Mouse (Mus musculus) forebrain, embryonic 13.5 days (tissue): ENCODE results near the gene Rpn1. TPM values are rescaled to one million over a fixed set of nuclear protein-coding genes. Genes with fewer than 3 reads are reported as not detected.
A peak's percentile ranks its signal among the peaks of the same experiment; 100 is the strongest.

Experiments
- ATAC-seq: fragments of 200-750 bp; cut with Nextera tagmentation; 2 replicates; pipeline ENCODE4 v1.8.0; 2017
- H3K27ac ChIP-seq: fragments of 300-500 bp; sonication (generic); 2 replicates; pipeline ENCODE4 v1.5.1; 2015; ENCODE audit warnings: inconsistent platforms, mild to moderate bottlenecking, moderate library complexity
- H3K27me3 ChIP-seq: fragments of 300-500 bp; sonication (generic); 2 replicates; pipeline ENCODE4 v1.6.1; 2015; ENCODE audit warnings: mild to moderate bottlenecking, inconsistent platforms
- H3K36me3 ChIP-seq: fragments of 300-500 bp; sonication (generic); 2 replicates; pipeline ENCODE4 v1.6.1; 2015; ENCODE audit warnings: mild to moderate bottlenecking, inconsistent platforms; ENCODE audit not compliant: poor library complexity, severe bottlenecking
- H3K4me1 ChIP-seq: fragments of 300-500 bp; sonication (generic); 2 replicates; pipeline ENCODE4 v1.6.1; 2015; ENCODE audit warnings: inconsistent platforms
- H3K4me2 ChIP-seq: fragments of 300-500 bp; sonication (generic); 2 replicates; pipeline ENCODE4 v1.6.1; 2015; ENCODE audit warnings: inconsistent platforms, mild to moderate bottlenecking, moderate library complexity
- H3K4me3 ChIP-seq: fragments of 300-500 bp; sonication (generic); 2 replicates; pipeline ENCODE4 v1.5.1; 2015; ENCODE audit warnings: mild to moderate bottlenecking, inconsistent platforms
- H3K9ac ChIP-seq: fragments of 300-500 bp; sonication (generic); 2 replicates; pipeline ENCODE4 v1.6.1; 2015; ENCODE audit warnings: mild to moderate bottlenecking, inconsistent platforms
- H3K9me3 ChIP-seq: fragments of 300-500 bp; sonication (generic); replicated peaks from 2 replicates; pipeline ENCODE4 v1.6.1; 2016; ENCODE audit warnings: inconsistent platforms
- WGBS: fragments of 180-500 bp; shearing (Covaris S2); methylation state at CpG from one replicate; pipeline ENCODE4 v1.1.7; 2015; 5-methylcytosine and 5-hydroxymethylcytosine counted together
- polyA plus RNA-seq: library from polyadenylated mRNA; unstranded; fragments of >200 nt; fragmentation: Nextera tagmentation; extraction: Ambion mirVana; gene quantifications from 2 replicates; pipeline ENCODE4 v1.2.1, GENCODE M21; 2015

Rpn1 gene
- polyA plus RNA-seq, 1 experiment from 2014 or later: 212 TPM

DNA sequence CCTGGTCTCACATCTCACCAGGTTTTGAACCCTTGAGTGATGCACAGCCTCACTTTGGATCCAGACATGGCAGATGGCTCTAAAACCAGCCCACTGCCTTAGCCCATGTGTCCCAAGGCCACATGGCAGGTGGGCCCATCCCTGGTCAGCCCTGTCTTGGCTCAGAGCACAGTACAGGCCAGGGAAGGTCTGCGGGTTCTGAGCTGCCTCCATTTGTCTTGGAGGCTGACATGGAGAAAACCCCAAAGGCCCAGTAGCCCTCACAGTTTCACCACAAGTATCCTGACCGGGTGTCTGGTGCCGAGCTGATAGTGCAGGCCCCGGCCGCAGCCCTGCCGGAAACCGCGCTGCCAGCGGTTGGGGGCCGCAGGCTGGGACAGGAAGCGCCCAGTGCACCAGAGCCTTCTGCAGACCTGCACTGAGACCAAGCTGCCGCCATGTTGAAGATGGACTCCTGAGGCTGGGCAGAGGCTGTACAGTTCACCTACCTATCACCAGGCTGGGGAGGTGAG lies 22.4 kb downstream of the Rpn1 start:
- H3K4me1 ChIP-seq: peaks cover 13% of the 10 kb centered on the region
- peak; percentile 40 for ATAC-seq
- no peak overlapping the region for H3K27ac ChIP-seq
- peak overlapping the region; percentile 51; the same call in 1 of the 2 replicates for H3K4me2 ChIP-seq
- peak overlapping the region; percentile 56; the same call in 1 of the 2 replicates for H3K9ac ChIP-seq
- 97% methylated on average over 12 of the region's 12 CpGs for WGBS
- H3K4me3 ChIP-seq: 0 out of 2 replicates have a peak overlapping the region, but pooled peaks have one; percentile 15
- peaks cover 33% of the 10 kb centered on the region for H3K36me3 ChIP-seq
- H3K27me3 ChIP-seq: no peaks in the 10 kb centered on the region
- no peaks in the 10 kb centered on the region for H3K9me3 ChIP-seq

DNA sequence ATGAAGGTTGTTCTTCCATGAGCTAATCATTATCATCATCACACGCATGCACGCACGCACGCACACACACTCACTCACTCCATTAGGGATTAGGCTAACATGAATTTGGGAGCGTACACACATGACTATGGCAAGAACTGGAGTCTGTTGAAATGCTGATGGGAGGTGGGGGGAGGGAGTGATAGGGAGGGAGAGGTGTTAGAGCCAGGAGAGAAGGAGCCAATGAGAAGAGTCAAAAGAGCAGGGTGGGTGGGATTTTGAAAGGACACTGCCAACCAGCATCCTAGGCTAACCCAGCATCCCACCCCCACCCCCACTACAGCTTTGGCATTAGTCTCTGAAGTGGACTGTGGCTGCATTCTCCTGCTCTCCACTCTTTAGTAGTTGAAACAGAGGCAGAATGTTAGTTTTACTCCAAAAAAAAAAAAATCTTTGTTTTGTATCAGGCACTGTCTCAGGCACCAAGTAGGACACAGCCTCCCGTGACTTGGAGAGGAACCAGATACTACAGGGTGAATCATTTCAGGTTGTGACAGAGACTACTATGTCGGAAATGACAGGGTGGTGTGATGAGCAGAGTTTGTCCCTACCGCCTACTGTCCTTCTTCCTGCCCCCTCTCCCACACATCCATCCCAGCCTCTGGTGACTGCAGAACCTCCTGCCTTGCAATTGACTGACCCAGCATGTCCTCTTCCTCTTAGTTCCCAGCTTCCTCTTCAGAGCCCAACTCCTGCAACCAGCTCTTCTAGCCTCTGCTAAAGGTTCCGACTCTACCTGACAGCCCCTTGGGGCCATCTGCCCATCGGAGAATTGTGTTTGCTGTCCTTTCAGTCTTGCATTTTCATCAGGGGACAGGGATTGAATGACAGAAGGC lies 23.6 kb downstream of the Rpn1 start:
- no peak overlapping the region for H3K4me2 ChIP-seq
- H3K27me3 ChIP-seq: no peaks in the 10 kb centered on the region

DNA sequence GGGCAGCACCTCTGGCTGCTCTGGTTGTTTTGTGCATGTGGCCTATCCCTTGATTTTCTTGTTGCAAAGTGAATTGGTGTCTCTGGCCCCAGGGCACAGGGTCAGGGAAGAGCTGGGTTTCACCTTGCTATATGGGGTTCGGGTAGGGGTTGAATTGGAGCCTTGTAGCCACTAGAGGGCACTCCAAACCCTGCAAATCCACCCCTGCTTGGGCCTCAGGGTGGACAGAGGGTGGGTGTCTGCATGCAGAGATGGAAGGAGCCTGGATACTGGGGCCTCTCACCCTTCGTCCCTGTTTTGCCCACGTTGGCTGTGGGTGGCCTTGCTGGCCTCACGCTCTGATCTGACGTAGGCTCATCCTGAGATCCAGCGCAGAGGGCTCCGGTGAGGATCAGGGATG lies 28.9 kb downstream of the Rpn1 start:
- H3K27ac ChIP-seq: no peak overlapping the region

More for the DNA sequence above, 23.6 kb downstream of the Rpn1 start:
- Histone ChIP-seq H3K9ac (no peak overlapping the region), H3K9me3 (no peaks in the 10 kb centered on the region), H3K4me3 (no peak overlapping the region), H3K36me3 (peaks cover 21% of the 10 kb centered on the region), H3K4me1 (peaks cover 13% of the 10 kb centered on the region), H3K27ac (no peak overlapping the region)
- ATAC-seq: no peak
- WGBS: 87% methylated on average over 10 of the region's 10 CpGs

DNA sequence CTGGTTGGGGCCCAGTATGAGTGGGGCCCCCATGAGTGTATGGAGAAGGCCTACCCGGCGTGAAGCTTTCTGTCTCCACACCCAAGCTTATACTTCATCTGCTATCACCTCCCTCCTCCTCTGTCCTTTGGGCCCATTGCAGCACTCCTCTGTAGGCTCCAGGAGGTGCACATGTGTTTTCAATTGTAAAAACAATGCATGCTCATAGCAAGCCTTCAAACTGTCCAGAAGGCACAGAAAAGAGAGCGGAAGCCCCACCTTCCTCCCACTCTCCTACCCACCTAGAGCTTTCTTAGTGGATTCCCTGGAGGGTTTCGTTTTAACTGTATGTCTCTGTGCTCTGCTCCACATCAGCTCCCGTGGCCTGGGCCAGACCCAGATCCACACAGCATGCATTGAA lies 30.1 kb downstream of the Rpn1 start:
- no peak overlapping the region for H3K9ac ChIP-seq
- H3K4me2 ChIP-seq: no peak overlapping the region
- peaks cover 12% of the 10 kb centered on the region for H3K4me1 ChIP-seq
- H3K27ac ChIP-seq: no peak overlapping the region
- H3K36me3 ChIP-seq: no peaks in the 10 kb centered on the region
- H3K4me3 ChIP-seq: no peak overlapping the region
- 88% methylated on average over 5 of the region's 5 CpGs for WGBS
- no peaks in the 10 kb centered on the region for H3K9me3 ChIP-seq
- H3K27me3 ChIP-seq: no peaks in the 10 kb centered on the region
- ATAC-seq: no peak

More for the DNA sequence above, 28.9 kb downstream of the Rpn1 start:
- WGBS: 32% methylated on average over 7 of the region's 7 CpGs
- no peaks in the 10 kb centered on the region for H3K36me3 ChIP-seq
- peak overlapping the region; percentile 31; the same call in 1 of the 2 replicates for H3K9ac ChIP-seq
- H3K27me3 ChIP-seq: no peaks in the 10 kb centered on the region
- no peak overlapping the region for H3K4me3 ChIP-seq
- peak; percentile 81 for ATAC-seq
- peaks cover 12% of the 10 kb centered on the region for H3K4me1 ChIP-seq
- H3K9me3 ChIP-seq: no peaks in the 10 kb centered on the region
- H3K4me2 ChIP-seq: no peak overlapping the region

DNA sequence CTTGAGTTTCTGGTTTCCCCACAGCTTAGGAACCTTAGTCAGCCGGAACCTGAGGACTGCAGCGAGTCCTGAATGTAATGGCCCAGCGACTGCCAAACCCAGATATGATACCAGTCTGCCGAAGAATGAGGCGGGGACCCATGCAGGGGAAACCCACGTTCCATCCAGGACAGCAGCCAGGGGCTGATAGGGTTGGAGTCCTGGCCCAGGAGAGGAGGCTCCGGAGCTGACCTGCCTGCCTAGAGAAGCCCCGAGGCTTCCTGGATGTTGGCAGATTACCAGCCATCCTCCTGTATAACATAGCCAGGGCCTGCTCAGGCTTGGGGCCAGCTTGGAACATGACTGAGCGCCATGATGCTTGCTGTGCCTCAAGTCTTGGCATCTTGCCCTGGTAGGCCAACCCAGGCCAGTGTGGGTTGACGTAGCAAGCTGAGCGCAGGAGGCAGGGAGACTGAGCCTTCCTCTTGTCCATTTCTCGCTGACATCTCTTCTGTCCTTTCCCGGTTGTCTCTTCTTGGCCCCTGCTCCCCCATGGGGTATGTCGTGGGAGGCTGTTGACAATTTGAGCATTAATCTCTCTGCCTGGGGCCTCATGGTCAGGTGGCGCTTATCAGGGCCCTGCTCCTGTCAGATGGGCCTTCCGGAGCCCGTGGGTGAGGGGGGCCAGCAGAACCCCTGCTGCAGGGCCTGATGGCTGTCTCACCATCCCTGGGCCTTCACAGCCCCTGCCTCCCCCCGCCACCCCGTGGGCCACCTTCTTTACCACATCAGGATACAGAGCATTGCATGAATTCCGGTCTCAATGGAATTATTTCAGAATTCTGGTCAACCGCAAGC lies 32.3 kb downstream of the Rpn1 start:
- no peaks in the 10 kb centered on the region for H3K9me3 ChIP-seq
- H3K27ac ChIP-seq: no peak overlapping the region
- WGBS: 80% methylated on average over 21 of the region's 21 CpGs
- peak; percentile 63 for ATAC-seq
- H3K4me1 ChIP-seq: peaks cover 12% of the 10 kb centered on the region
- no peaks in the 10 kb centered on the region for H3K27me3 ChIP-seq
- no peak overlapping the region for H3K9ac ChIP-seq
- no peak overlapping the region for H3K4me3 ChIP-seq
- no peaks in the 10 kb centered on the region for H3K36me3 ChIP-seq
- H3K4me2 ChIP-seq: no peak overlapping the region

DNA sequence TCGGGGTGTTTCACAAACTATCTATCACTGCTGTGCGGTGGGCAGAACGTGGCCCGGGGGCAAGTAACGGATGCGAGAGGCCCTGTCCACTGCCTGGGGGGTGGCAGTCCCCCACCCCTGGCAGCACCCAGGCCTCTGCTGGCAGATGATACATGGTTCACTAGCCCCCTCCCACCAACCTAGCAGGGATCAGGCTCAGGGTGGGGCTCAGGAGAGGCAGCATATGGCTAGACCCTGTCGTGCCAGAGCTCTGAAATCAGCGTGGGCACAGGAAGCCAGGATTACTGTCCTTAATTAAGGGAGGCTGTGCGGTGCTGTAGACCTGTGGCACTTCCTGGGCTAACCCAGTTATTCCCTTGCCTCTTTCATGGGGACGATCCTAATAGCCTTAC lies 32.9 kb downstream of the Rpn1 start:
- H3K27me3 ChIP-seq: 0 out of 2 replicates have a peak, but pooled peaks cover 4% of the 10 kb centered on the region
- no peak overlapping the region for H3K27ac ChIP-seq
- H3K9me3 ChIP-seq: no peaks in the 10 kb centered on the region
- H3K4me1 ChIP-seq: peaks cover 12% of the 10 kb centered on the region
- no peak overlapping the region for H3K4me3 ChIP-seq
- no peak overlapping the region for H3K9ac ChIP-seq
- H3K36me3 ChIP-seq: no peaks in the 10 kb centered on the region
- WGBS: 84% methylated on average over 10 of the region's 10 CpGs
- ATAC-seq: 0 out of 2 replicates have a peak, but pooled peaks have one; percentile 11
- no peak overlapping the region for H3K4me2 ChIP-seq

DNA sequence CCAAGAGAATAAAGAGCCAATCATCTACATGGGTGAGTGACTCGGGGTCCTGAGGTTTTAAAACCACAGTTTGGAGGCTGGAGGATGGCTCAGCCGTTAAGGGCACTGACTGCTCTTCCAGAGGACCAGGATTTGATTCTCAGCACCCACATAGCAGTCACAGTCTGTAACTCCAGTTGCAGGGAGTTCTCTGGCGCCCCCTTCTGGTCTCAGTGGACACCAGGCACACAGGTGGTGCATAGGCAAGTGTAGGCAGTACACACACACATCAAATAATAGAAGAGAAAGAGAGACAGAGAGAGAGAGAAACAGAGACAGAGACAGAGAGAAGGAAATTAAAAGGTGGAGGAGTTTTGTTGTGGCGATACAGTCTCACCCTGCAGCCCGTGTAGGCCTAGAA lies 35.0 kb downstream of the Rpn1 start:
- no peak overlapping the region for H3K4me3 ChIP-seq
- H3K36me3 ChIP-seq: no peaks in the 10 kb centered on the region
- WGBS: 80% methylated on average over 5 of the region's 5 CpGs
- 0 out of 2 replicates have a peak, but pooled peaks cover 4% of the 10 kb centered on the region for H3K27me3 ChIP-seq
- no peak overlapping the region for H3K27ac ChIP-seq
- H3K9ac ChIP-seq: no peak overlapping the region
- H3K4me1 ChIP-seq: peaks cover 11% of the 10 kb centered on the region; the same call in 1 of the 2 replicates
- no peaks in the 10 kb centered on the region for H3K9me3 ChIP-seq
- ATAC-seq: no peak
- no peak overlapping the region for H3K4me2 ChIP-seq

DNA sequence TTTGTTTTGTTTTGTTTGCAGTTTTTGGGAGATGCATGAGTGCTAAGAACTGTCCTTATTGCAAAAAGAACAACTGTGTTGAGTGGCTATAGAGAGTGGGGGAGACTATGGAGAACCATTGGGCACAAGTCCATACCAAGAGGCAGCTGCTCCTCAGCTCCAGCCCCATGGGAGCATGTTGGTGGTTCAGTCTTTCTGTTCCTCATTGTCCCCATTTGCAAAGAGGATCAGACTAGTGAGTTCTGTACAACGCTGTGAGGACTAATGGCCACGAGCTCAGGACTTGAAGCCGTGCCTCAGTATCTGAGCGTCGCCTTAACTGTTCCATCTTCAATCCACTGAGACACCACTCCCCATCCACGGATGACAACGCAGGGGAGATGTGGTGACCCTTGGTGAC lies 36.5 kb downstream of the Rpn1 start:
- peaks cover 11% of the 10 kb centered on the region; the same call in 1 of the 2 replicates for H3K4me1 ChIP-seq

DNA sequence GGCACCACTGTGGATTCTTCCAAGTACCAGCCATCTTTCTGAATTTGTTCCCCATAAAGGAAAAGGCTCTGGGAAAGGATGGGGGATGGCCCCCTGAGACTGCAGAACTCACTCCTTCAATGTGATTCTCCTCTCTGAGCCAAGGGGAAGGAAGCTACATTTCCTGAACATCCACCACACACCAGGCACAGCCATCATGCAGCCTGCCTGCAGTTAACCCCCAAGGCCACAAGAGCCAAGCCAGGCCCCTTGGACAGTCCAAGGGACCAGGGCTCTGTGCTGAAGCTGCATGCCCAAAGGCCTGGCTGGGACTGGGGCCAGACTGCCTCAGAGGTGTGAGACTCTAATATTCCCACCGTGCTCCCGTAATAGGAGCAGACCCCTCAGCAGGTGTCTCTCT lies 37.5 kb downstream of the Rpn1 start:
- no peak overlapping the region for H3K4me3 ChIP-seq
- H3K27me3 ChIP-seq: 0 out of 2 replicates have a peak, but pooled peaks cover 4% of the 10 kb centered on the region
- H3K36me3 ChIP-seq: no peaks in the 10 kb centered on the region
- no peak overlapping the region for H3K4me2 ChIP-seq
- H3K9me3 ChIP-seq: no peaks in the 10 kb centered on the region
- ATAC-seq: no peak
- no peak overlapping the region for H3K27ac ChIP-seq
- H3K9ac ChIP-seq: no peak overlapping the region
- peaks cover 6% of the 10 kb centered on the region; the same call in 1 of the 2 replicates for H3K4me1 ChIP-seq
- WGBS: 89% methylated on average over 2 of the region's 2 CpGs

More for the DNA sequence above, 36.5 kb downstream of the Rpn1 start:
- Histone ChIP-seq H3K36me3 (no peaks in the 10 kb centered on the region), H3K4me2 (no peak overlapping the region), H3K9ac (no peak overlapping the region), H3K27me3 (0 out of 2 replicates have a peak, but pooled peaks cover 4% of the 10 kb centered on the region), H3K27ac (no peak overlapping the region), H3K4me3 (no peak overlapping the region), H3K9me3 (no peaks in the 10 kb centered on the region)
- ATAC-seq: no peak
- 87% methylated on average over 7 of the region's 7 CpGs for WGBS

DNA sequence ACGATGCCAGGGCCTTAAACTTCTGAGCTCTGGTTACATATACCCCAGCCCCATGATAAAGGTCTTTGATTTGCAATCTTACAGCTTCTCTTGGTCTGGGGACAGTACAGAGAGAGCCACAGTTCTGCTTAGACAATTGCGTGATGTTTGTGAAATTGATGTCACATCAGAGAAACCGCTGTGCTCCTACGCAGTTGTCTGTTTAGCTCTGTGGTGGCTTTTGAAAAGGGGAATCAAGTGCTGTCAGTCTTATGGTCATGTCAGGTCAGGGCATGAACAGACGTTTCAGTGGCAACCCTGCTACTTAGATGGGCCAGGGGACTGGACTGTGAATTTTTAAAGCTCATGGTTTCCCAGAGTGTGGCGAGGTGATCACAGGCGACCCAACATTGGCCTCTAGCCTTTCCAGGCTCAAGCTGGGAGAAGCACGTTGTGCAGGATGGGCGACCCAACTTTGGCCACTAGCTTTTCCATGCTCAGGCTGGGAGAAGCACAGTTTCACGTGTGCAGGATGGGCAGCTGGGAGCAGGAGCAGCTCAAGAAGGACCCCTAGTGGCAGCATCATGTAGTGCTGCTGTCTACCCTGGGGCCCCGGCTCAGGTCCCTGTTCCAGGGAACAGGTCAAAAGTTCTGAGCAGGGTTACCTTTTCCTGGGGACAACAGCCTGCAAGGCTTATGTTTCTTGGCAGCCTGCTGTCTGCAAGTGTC lies 39.0 kb downstream of the Rpn1 start:
- 40% methylated on average over 11 of the region's 11 CpGs for WGBS

DNA sequence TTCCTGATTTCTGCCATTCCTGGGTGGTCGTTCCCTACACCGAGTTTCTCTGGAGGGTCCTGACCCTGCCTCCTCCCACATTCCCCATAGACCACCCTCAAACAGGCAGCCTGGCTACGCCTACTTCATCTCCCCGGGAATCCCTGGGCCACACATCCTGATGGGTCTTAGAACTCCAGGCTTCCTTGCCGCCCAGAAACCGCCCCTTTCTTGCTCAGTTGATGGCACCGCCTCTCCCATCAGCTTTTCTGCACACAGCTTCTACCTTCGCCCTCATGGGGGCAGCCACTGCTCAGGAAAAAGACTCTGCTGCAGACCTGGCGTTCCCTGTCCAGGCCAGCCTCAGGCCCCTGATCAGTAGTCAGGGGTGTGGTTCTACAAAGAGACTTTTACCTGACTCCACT lies 39.6 kb downstream of the Rpn1 start:
- no peak overlapping the region for H3K4me3 ChIP-seq
- H3K9me3 ChIP-seq: no peaks in the 10 kb centered on the region
- peaks cover 5% of the 10 kb centered on the region; the same call in 1 of the 2 replicates for H3K4me1 ChIP-seq
- H3K27me3 ChIP-seq: 0 out of 2 replicates have a peak, but pooled peaks cover 4% of the 10 kb centered on the region
- H3K9ac ChIP-seq: no peak overlapping the region
- WGBS: 2% methylated on average over 9 of the region's 9 CpGs
- H3K36me3 ChIP-seq: no peaks in the 10 kb centered on the region
- no peak overlapping the region for H3K27ac ChIP-seq
- ATAC-seq: peak; percentile 69
- peak overlapping the region; percentile 30; the same call in 1 of the 2 replicates for H3K4me2 ChIP-seq

More for the DNA sequence above, 39.0 kb downstream of the Rpn1 start:
- Histone ChIP-seq H3K9me3 (no peaks in the 10 kb centered on the region), H3K9ac (no peak overlapping the region), H3K27ac (no peak overlapping the region), H3K4me2 (peak overlapping the region; percentile 30; the same call in 1 of the 2 replicates), H3K4me1 (peaks cover 5% of the 10 kb centered on the region; the same call in 1 of the 2 replicates), H3K36me3 (no peaks in the 10 kb centered on the region), H3K27me3 (0 out of 2 replicates have a peak, but pooled peaks cover 4% of the 10 kb centered on the region), H3K4me3 (no peak overlapping the region)
- 0 out of 2 replicates have a peak, but pooled peaks have one; percentile 8 for ATAC-seq
